10 mouse cellular contexts compared by ENCODE assay signal in genomic region chr8:94180561-94180908, GRCm38 (mm10). TPM values are rescaled to one million over a fixed set of nuclear protein-coding genes. Genes with fewer than 3 reads are reported as not detected.
DNase-seq lines count a peak whose midpoint lies in the region; ATAC-seq and TF ChIP-seq lines count a peak whose summit lies in the region.
"Had no signal": no experiment of that assay in that cellular context is flagged by ENCODE, and none has a peak within 500 bp of the region (broad histone marks: within the 10 kb centered on the region; RNA-seq: fewer than 3 reads in every experiment).

No protein-coding gene starts in this region.

- intact Hi-C loops in heart, adult 2 months (cut with DNase I) = no loop called here

- DNase-seq in heart, adult 2 months = no peak
- DNase-seq in heart, adult 8-10 months (ENCODE audit: low spot score) = no peak
- no peak for DNase-seq in limb, embryonic 10.5 days (ENCODE audit: low spot score)
- no peak for DNase-seq in embryonic facial prominence, embryonic 14.5 days (ENCODE audit: low spot score)
- DNase-seq in urinary bladder, postnatal 25 days (ENCODE audit: low spot score) = no peak
- no peak for DNase-seq in gastrocnemius, postnatal 25 days
- DNase-seq: adrenal gland, adult 8-10 months had no signal

- no peak overlapping the region for H3K9ac ChIP-seq in heart, adult 2 months (ENCODE audit: low read depth, low read length)
- no peak overlapping the region for H3K9ac ChIP-seq in limb, embryonic 12.5 days (replicated peaks)
- no peak overlapping the region for H3K9ac ChIP-seq in embryonic facial prominence, embryonic 14.5 days (ENCODE audit: low read depth, low read length)
- H3K9ac ChIP-seq in neural tube, embryonic 15.5 days (replicated peaks) = no peak overlapping the region

- peak overlapping the region; percentile 65; the same call in 1 of the 2 replicates for H3K4me3 ChIP-seq in heart, adult 2 months
- no peak overlapping the region for H3K4me3 ChIP-seq in limb, embryonic 12.5 days (replicated peaks)
- no peak overlapping the region for H3K4me3 ChIP-seq in limb, embryonic 10.5 days
- H3K4me3 ChIP-seq in embryonic facial prominence, embryonic 14.5 days (ENCODE audit: low read depth, low read length) = no peak overlapping the region
- no peak overlapping the region for H3K4me3 ChIP-seq in neural tube, embryonic 15.5 days (replicated peaks)

- TF ChIP-seq EP300 in heart, adult 2 months (IDR thresholded peaks at IDR 0.05; ENCODE audit: insufficient read depth, low read depth, low read length) = no peak

- 85% methylated on average over 1 of the region's 1 CpGs for WGBS in heart, adult 2 months
- 73% methylated on average over 1 of the region's 1 CpGs for WGBS in limb, embryonic 12.5 days
- 74% methylated on average over 1 of the region's 1 CpGs for WGBS in limb, embryonic 10.5 days
- 88% methylated on average over 1 of the region's 1 CpGs for WGBS in embryonic facial prominence, embryonic 14.5 days
- 79% methylated on average over 1 of the region's 1 CpGs for WGBS in neural tube, embryonic 15.5 days

- H3K27ac ChIP-seq in heart, adult 2 months = no peak overlapping the region; the same call in 1 of the 2 replicates
- H3K27ac ChIP-seq in limb, embryonic 12.5 days = no peak overlapping the region
- no peak overlapping the region for H3K27ac ChIP-seq in limb, embryonic 10.5 days
- no peak overlapping the region for H3K27ac ChIP-seq in embryonic facial prominence, embryonic 14.5 days (replicated peaks; ENCODE audit: low read depth, low read length)
- H3K27ac ChIP-seq in neural tube, embryonic 15.5 days (replicated peaks) = no peak overlapping the region

- H3K4me1 ChIP-seq in heart, adult 2 months (ENCODE audit: control insufficient read depth, insufficient read depth, low read length) = peaks cover 1% of the 10 kb centered on the region
- peaks cover 36% of the 10 kb centered on the region for H3K4me1 ChIP-seq in limb, embryonic 12.5 days (replicated peaks)
- H3K4me1 ChIP-seq in limb, embryonic 10.5 days = peaks cover 43% of the 10 kb centered on the region
- 0 out of 2 replicates have a peak, but pooled peaks cover 2% of the 10 kb centered on the region for H3K4me1 ChIP-seq in embryonic facial prominence, embryonic 14.5 days (ENCODE audit: control insufficient read depth, insufficient read depth, low read length)
- peaks cover 30% of the 10 kb centered on the region for H3K4me1 ChIP-seq in neural tube, embryonic 15.5 days

- no peaks in the 10 kb centered on the region for H3K79me2 ChIP-seq in heart, adult 2 months (replicated peaks; ENCODE audit: control insufficient read depth, insufficient read depth, low read length)

- TF ChIP-seq CTCF in heart, adult 2 months (IDR thresholded peaks at IDR 0.05) = no peak

- TF ChIP-seq POLR2A in heart, adult 2 months (IDR thresholded peaks at IDR 0.05; ENCODE audit: insufficient read depth, low read depth, low read length) = no peak

- ATAC-seq in limb, embryonic 12.5 days (ENCODE audit: insufficient number of reproducible peaks, insufficient read depth, low FRiP score, low TSS enrichment, low read depth) = no peak
- no peak for ATAC-seq in embryonic facial prominence, embryonic 14.5 days (ENCODE audit: low read depth)
- no peak for ATAC-seq in neural tube, embryonic 15.5 days (ENCODE audit: low FRiP score)

- no peaks in the 10 kb centered on the region; the same call in 1 of the 2 replicates for H3K36me3 ChIP-seq in heart, adult 2 months (ENCODE audit: control insufficient read depth, insufficient read depth, low read length)
- no peaks in the 10 kb centered on the region for H3K36me3 ChIP-seq in limb, embryonic 12.5 days
- H3K36me3 ChIP-seq in limb, embryonic 10.5 days = no peaks in the 10 kb centered on the region
- no peaks in the 10 kb centered on the region for H3K36me3 ChIP-seq in embryonic facial prominence, embryonic 14.5 days (ENCODE audit: control insufficient read depth, insufficient read depth, low read length)
- H3K36me3 ChIP-seq in neural tube, embryonic 15.5 days = no peaks in the 10 kb centered on the region

- no peaks in the 10 kb centered on the region for H3K9me3 ChIP-seq in limb, embryonic 12.5 days
- no peaks in the 10 kb centered on the region for H3K9me3 ChIP-seq in limb, embryonic 10.5 days (replicated peaks)
- no peaks in the 10 kb centered on the region for H3K9me3 ChIP-seq in embryonic facial prominence, embryonic 14.5 days (ENCODE audit: control insufficient read depth, low read length)
- H3K9me3 ChIP-seq in neural tube, embryonic 15.5 days (replicated peaks) = no peaks in the 10 kb centered on the region

- no peaks in the 10 kb centered on the region for H3K27me3 ChIP-seq in heart, adult 2 months (ENCODE audit: control insufficient read depth, insufficient read depth, low read length)
- peaks cover 96% of the 10 kb centered on the region for H3K27me3 ChIP-seq in limb, embryonic 12.5 days
- H3K27me3 ChIP-seq in limb, embryonic 10.5 days (ENCODE audit: low read depth, poor library complexity, severe bottlenecking) = peaks cover 100% of the 10 kb centered on the region
- H3K27me3 ChIP-seq in embryonic facial prominence, embryonic 14.5 days (replicated peaks; ENCODE audit: control insufficient read depth, insufficient read depth, low read length) = peaks cover 83% of the 10 kb centered on the region
- peaks cover 90% of the 10 kb centered on the region for H3K27me3 ChIP-seq in neural tube, embryonic 15.5 days (replicated peaks)

- 0 out of 2 replicates have a peak overlapping the region, but pooled peaks have one; percentile 69 for H3K4me2 ChIP-seq in limb, embryonic 12.5 days
- peak overlapping the region; percentile 84; the same call in 1 of the 2 replicates for H3K4me2 ChIP-seq in embryonic facial prominence, embryonic 14.5 days (ENCODE audit: low read depth, low read length)
- H3K4me2 ChIP-seq in neural tube, embryonic 15.5 days = peak overlapping the region; percentile 83

RNA-seq across cellular contexts. Expression of gene Mt1, which starts 1.7 kb away (rescaled TPM):
- total RNA-seq in heart, adult 2 months (2021) = 100 to 1,000 TPM; 279 to 438 TPM
- polyA plus RNA-seq in heart, adult 2 months (2012; rRNA removed) = 420 and 727 TPM in 2 replicates
- total RNA-seq in heart, adult 8-10 months (2022) = 100 to 1,000 TPM; 196 to 496 (median 239) TPM
- 43.6 and 53.6 TPM in 2 replicates for polyA plus RNA-seq in limb, embryonic 12.5 days (2016; fragmentation: Nextera tagmentation; extraction: Ambion mirVana)
- polyA plus RNA-seq in limb, embryonic 10.5 days (2016; fragmentation: Nextera tagmentation; extraction: Ambion mirVana) = 105 and 163 TPM in 2 replicates
- polyA plus RNA-seq in embryonic facial prominence, embryonic 14.5 days (2014; fragmentation: Nextera tagmentation; extraction: Ambion mirVana) = 167 and 193 TPM in 2 replicates
- 119 and 160 TPM in 2 replicates for polyA plus RNA-seq in neural tube, embryonic 15.5 days (2015; fragmentation: Nextera tagmentation; extraction: Ambion mirVana)
- 10 to 100 TPM; 63.7 to 91.7 TPM for total RNA-seq in gastrocnemius, postnatal 25 days (2021)

RNA-seq across cellular contexts. Expression of gene Mt2, which starts 8.1 kb away (rescaled TPM):
- 10 to 100 TPM; 51.8 to 74.4 TPM for total RNA-seq in heart, adult 2 months (2021)
- polyA plus RNA-seq in heart, adult 2 months (2012; rRNA removed) = 15.6 and 32.2 TPM in 2 replicates
- 100 to 1,000 TPM in 1 of 4 experiments, 10 to 100 TPM in 3; 34.4 to 168 (median 56.0) TPM for total RNA-seq in heart, adult 8-10 months (2022)
- polyA plus RNA-seq in limb, embryonic 12.5 days (2016; fragmentation: Nextera tagmentation; extraction: Ambion mirVana) = 15.1 TPM in 2 replicates
- 30.0 and 45.6 TPM in 2 replicates for polyA plus RNA-seq in limb, embryonic 10.5 days (2016; fragmentation: Nextera tagmentation; extraction: Ambion mirVana)
- 57.5 and 60.3 TPM in 2 replicates for polyA plus RNA-seq in embryonic facial prominence, embryonic 14.5 days (2014; fragmentation: Nextera tagmentation; extraction: Ambion mirVana)
- 32.8 and 40.2 TPM in 2 replicates for polyA plus RNA-seq in neural tube, embryonic 15.5 days (2015; fragmentation: Nextera tagmentation; extraction: Ambion mirVana)
- 100 to 1,000 TPM in 1 of 2 experiments, 10 to 100 TPM in 1; 61.6 to 106 TPM for total RNA-seq in gastrocnemius, postnatal 25 days (2021)

RNA-seq across cellular contexts. Expression of gene Mt3, which starts 28.1 kb away (rescaled TPM):
- total RNA-seq in heart, adult 2 months (2021) = 1 to 10 TPM; 2.9 to 3.8 TPM
- 3.5 and 6.1 TPM in 2 replicates for polyA plus RNA-seq in heart, adult 2 months (2012; rRNA removed)
- 1 to 10 TPM; 2.3 to 5.4 (median 4.3) TPM for total RNA-seq in heart, adult 8-10 months (2022)
- polyA plus RNA-seq in limb, embryonic 12.5 days (2016; fragmentation: Nextera tagmentation; extraction: Ambion mirVana) = 0.43 and 0.45 TPM in 2 replicates
- 0.30 TPM in 1 of 2 replicates, not detected in the other for polyA plus RNA-seq in limb, embryonic 10.5 days (2016; fragmentation: Nextera tagmentation; extraction: Ambion mirVana)
- polyA plus RNA-seq in embryonic facial prominence, embryonic 14.5 days (2014; fragmentation: Nextera tagmentation; extraction: Ambion mirVana) = 10.8 and 14.1 TPM in 2 replicates
- polyA plus RNA-seq in neural tube, embryonic 15.5 days (2015; fragmentation: Nextera tagmentation; extraction: Ambion mirVana) = 244 and 279 TPM in 2 replicates
- total RNA-seq in gastrocnemius, postnatal 25 days (2021) = 1 to 10 TPM; 5.0 to 5.1 TPM

RNA-seq across cellular contexts. Expression of gene Nup93, which starts 33.8 kb away (rescaled TPM):
- 10 to 100 TPM; 13.7 to 15.5 TPM for total RNA-seq in heart, adult 2 months (2021)
- 11.7 and 18.4 TPM in 2 replicates for polyA plus RNA-seq in heart, adult 2 months (2012; rRNA removed)
- total RNA-seq in heart, adult 8-10 months (2022) = 10 to 100 TPM; 12.4 to 17.9 (median 15.4) TPM
- 114 TPM in 2 replicates for polyA plus RNA-seq in limb, embryonic 12.5 days (2016; fragmentation: Nextera tagmentation; extraction: Ambion mirVana)
- polyA plus RNA-seq in limb, embryonic 10.5 days (2016; fragmentation: Nextera tagmentation; extraction: Ambion mirVana) = 139 and 146 TPM in 2 replicates
- 60.9 and 77.0 TPM in 2 replicates for polyA plus RNA-seq in embryonic facial prominence, embryonic 14.5 days (2014; fragmentation: Nextera tagmentation; extraction: Ambion mirVana)
- polyA plus RNA-seq in neural tube, embryonic 15.5 days (2015; fragmentation: Nextera tagmentation; extraction: Ambion mirVana) = 51.5 and 57.4 TPM in 2 replicates
- total RNA-seq in gastrocnemius, postnatal 25 days (2021) = 10 to 100 TPM in 1 of 2 experiments, 1 to 10 TPM in 1; 9.8 to 10.1 TPM

RNA-seq across cellular contexts. Expression of gene Mt4, which starts 43.5 kb away (rescaled TPM):
- total RNA-seq in heart, adult 2 months (2021) = not detected
- not detected in 2 replicates for polyA plus RNA-seq in heart, adult 2 months (2012; rRNA removed)
- total RNA-seq in heart, adult 8-10 months (2022) = not detected
- not detected in 2 replicates for polyA plus RNA-seq in limb, embryonic 12.5 days (2016; fragmentation: Nextera tagmentation; extraction: Ambion mirVana)
- not detected in 2 replicates for polyA plus RNA-seq in limb, embryonic 10.5 days (2016; fragmentation: Nextera tagmentation; extraction: Ambion mirVana)
- 1.4 TPM in 1 of 2 replicates, not detected in the other for polyA plus RNA-seq in embryonic facial prominence, embryonic 14.5 days (2014; fragmentation: Nextera tagmentation; extraction: Ambion mirVana)
- not detected in 2 replicates for polyA plus RNA-seq in neural tube, embryonic 15.5 days (2015; fragmentation: Nextera tagmentation; extraction: Ambion mirVana)
- not detected for total RNA-seq in gastrocnemius, postnatal 25 days (2021)
- total RNA-seq: adrenal gland, adult 8-10 months had no signal
- polyA plus RNA-seq: embryonic facial prominence, embryonic 11.5 days had no signal

Comparison
In these comparisons a context has a peak if more than half of its experiments do, and no peak if none do; other contexts are left out.
1. RNA of gene Mt3, which starts 28.1 kb away (polyA plus RNA-seq): 244 to 279 TPM in neural tube, embryonic 15.5 days; 10.8 to 14.1 TPM in embryonic facial prominence, embryonic 14.5 days, 3.5 to 6.1 TPM in heart, adult 2 months, 0.43 to 0.45 TPM in limb, embryonic 12.5 days and 0.30 TPM in limb, embryonic 10.5 days; every median in the first group is over 10 times any median in the second.
2. Peak in every context shown above with its lines, with median percentiles within 50 percentile points of each other: H3K4me2 ChIP-seq.